Mouse (Mus musculus) left cerebral cortex, postnatal 14 days (tissue): ENCODE measurements at regions not wholly inside any gene's neighbourhood (a gene's known extent, or its start where the extent isn't known, plus 50 kb on each side); places are given as distances from the start of the nearest gene placed in this dataset.

Experiments
- DNase-seq, 2 experiments: peaks; one replicate each; pipeline ENCODE4 v3.0.0; 2021 to 2022; ENCODE audit warnings: low spot score in 2 of 2, mixed read lengths in 1 of 2
- intact Hi-C: fragments of 180-260 bp; cut with DNase I; formaldehyde crosslinking; loops from one replicate; pipeline ENCODE4 v1.15.1; 2025

- DNase-seq: no peak
- intact Hi-C loops: no loop called here
These were observed 349.2 kb upstream of the Mef2c start for GRCm38 (mm10) chr13:83154626-83155124.

GRCm38 (mm10) chr13:83159969-83160368, 343.9 kb upstream of the Mef2c start:
- intact Hi-C loops: no loop called here
- no peak for DNase-seq

GRCm38 (mm10) chr13:83162761-83163160, 341.1 kb upstream of the Mef2c start:
- no peak for DNase-seq
- intact Hi-C loops: no loop called here

GRCm38 (mm10) chr13:83175086-83175485, 328.7 kb upstream of the Mef2c start:
- no peak for DNase-seq
- intact Hi-C loops: no loop called here

- intact Hi-C loops: no loop called here
- DNase-seq: no peak
These were observed 301.7 kb upstream of the Mef2c start for GRCm38 (mm10) chr13:83201931-83202671.

- no peak for DNase-seq
- intact Hi-C loops: no loop called here
These were observed 297.2 kb upstream of the Mef2c start for GRCm38 (mm10) chr13:83206622-83207021.

- no peak for DNase-seq
- intact Hi-C loops: no loop called here
These were observed 296.3 kb upstream of the Mef2c start for GRCm38 (mm10) chr13:83207513-83207912.

- intact Hi-C loops: no loop called here
- no peak for DNase-seq
These were observed 295.7 kb upstream of the Mef2c start for GRCm38 (mm10) chr13:83208111-83208510.

GRCm38 (mm10) chr13:83214811-83215210, 289.0 kb upstream of the Mef2c start:
- no peak for DNase-seq
- intact Hi-C loops: no loop called here

- intact Hi-C loops: no loop called here
- DNase-seq: no peak
These were observed 287.4 kb upstream of the Mef2c start for GRCm38 (mm10) chr13:83216454-83216853.

GRCm38 (mm10) chr13:83252452-83252851, 251.4 kb upstream of the Mef2c start:
- no peak for DNase-seq
- intact Hi-C loops: no loop called here

- intact Hi-C loops: no loop called here
- DNase-seq: no peak
These were observed 237.2 kb upstream of the Mef2c start for GRCm38 (mm10) chr13:83266591-83266990.

- intact Hi-C loops: no loop called here
- DNase-seq: no peak
These were observed 235.2 kb upstream of the Mef2c start for GRCm38 (mm10) chr13:83268663-83269062.

- intact Hi-C loops: no loop called here
- no peak for DNase-seq
These were observed 225.1 kb upstream of the Mef2c start for GRCm38 (mm10) chr13:83278695-83279094.

- DNase-seq: no peak
- intact Hi-C loops: no loop called here
These were observed 196.1 kb upstream of the Mef2c start for GRCm38 (mm10) chr13:83307696-83308095.

GRCm38 (mm10) chr13:83328488-83328887, 175.3 kb upstream of the Mef2c start:
- intact Hi-C loops: no loop called here

GRCm38 (mm10) chr13:83333728-83334127, 170.1 kb upstream of the Mef2c start:
- DNase-seq: peak in 1 of 2 experiments; percentile 9
- intact Hi-C loops: no loop called here

More at GRCm38 (mm10) chr13:83328488-83328887, 175.3 kb upstream of the Mef2c start:
- DNase-seq: no peak

- intact Hi-C loops: no loop called here
- no peak for DNase-seq
These were observed 159.1 kb upstream of the Mef2c start for GRCm38 (mm10) chr13:83344611-83345319.

GRCm38 (mm10) chr13:83355341-83355740, 148.5 kb upstream of the Mef2c start:
- intact Hi-C loops: loop anchor here (2.0 kb wide), 1 partner anchor 19 kb away; no protein-coding TSS in a partner anchor
- DNase-seq: peak; percentile 31 to 49

- intact Hi-C loops: no loop called here
- no peak for DNase-seq
These were observed 143.3 kb upstream of the Mef2c start for GRCm38 (mm10) chr13:83360529-83360928.
